Mouse (Mus musculus) lung, postnatal 10 days (tissue): ENCODE data around the gene Asgr1.
A peak's percentile ranks its signal among the peaks of the same experiment; 100 is the strongest.

Source experiments
- DNase-seq: peaks from one replicate; pipeline ENCODE4 v3.0.0; 2021

Gene Asgr1

GRCm38 (mm10) chr11:70027397-70027796 is 26.5 kb upstream of the Asgr1 start:
- peak; percentile 76 for DNase-seq

GRCm38 (mm10) chr11:70028401-70029129 is 25.3 kb upstream of the Asgr1 start:
- peak; percentile 54 for DNase-seq

DNA sequence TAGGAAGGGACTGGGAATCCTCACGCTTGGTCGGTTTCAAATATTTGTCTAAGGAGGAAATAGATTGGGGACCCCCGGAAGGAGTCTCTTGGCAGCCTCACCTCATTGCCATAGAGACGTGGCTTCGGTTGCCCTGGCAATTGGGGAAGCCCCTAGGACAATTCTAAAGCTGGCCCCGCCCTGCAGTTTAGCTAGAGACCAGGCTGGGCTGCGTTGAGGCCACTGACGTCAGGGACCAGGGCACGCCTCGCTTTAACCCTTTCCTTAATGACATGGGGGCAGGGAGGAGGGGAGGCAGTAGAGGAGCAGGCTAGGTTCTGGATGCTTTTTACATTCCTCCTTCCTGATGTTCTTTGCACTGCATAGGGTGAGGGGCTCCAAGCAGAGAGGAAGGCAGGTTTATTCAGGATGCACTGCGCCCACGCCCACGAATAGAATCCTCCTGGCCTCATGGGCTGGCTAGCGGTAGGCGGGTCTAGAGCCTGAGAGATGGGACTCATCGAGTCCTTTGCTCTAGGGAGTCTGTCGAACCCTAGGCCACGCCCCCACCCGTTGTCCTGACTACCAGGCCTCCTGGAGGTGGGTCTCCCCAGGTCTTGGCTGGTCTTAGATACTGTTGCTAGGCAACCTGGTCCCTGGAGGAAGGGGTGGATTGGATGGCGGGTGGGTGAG is 24.6 kb upstream of the Asgr1 start:
- DNase-seq: peak; percentile 89

DNA sequence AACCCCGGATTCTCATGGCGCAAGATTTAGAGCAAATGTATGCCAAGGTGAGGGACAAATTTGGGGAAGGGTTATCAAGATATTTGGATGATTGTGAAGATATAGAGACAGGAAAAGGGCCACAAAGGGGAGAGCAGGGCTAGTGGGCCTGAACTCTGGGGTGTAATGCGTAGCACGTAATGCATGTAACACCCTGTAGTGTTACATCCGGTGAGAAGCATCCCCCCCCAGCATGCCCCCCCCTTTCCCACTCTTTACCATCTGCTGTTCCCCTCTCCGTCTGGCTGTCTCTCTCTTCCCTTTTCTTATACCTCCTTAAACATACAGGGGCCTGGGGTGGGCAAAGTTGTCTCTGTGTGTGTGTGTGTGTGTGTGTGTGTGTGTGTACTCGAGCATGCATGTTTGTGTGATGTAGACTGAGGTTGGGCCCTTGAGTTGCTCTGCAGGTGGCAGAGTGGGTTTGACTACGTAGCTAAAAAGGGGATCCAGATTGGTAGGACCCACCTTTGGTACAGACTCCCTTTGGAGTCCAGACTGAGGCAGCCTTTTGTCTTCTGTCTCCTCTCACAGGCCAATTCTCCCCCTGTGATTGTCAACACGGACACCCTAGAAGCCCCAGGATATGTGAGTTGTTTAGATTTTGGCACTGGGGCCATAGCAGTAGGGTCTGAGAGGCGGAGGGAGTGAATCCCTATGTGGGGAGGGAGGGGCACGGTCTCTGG is 23.9 kb upstream of the Asgr1 start:
- no peak for DNase-seq

- DNase-seq: no peak
Observed at GRCm38 (mm10) chr11:70030651-70031320, 23.1 kb upstream of the Asgr1 start.

- DNase-seq: no peak
Observed at GRCm38 (mm10) chr11:70031321-70031670, 22.6 kb upstream of the Asgr1 start.

DNA sequence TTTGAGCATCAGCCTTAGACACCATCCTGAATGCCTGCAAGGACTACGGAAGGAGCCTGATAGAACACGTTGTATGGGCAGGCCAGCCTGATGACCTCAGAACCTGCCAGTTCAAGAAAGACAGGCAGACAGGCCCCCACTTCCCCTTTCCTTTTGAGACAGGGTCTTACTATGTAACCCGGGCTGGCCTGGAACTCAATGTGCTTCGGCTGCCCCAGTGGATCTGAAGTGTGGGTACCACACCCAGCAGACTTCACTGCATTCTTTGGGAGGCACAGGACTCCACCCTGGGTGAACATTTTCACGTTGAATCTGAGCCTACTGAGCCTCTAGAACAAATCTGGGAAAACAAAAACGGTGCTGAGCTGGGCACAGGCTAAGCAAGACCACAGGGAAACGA is 15.7 kb upstream of the Asgr1 start:
- no peak for DNase-seq

DNA sequence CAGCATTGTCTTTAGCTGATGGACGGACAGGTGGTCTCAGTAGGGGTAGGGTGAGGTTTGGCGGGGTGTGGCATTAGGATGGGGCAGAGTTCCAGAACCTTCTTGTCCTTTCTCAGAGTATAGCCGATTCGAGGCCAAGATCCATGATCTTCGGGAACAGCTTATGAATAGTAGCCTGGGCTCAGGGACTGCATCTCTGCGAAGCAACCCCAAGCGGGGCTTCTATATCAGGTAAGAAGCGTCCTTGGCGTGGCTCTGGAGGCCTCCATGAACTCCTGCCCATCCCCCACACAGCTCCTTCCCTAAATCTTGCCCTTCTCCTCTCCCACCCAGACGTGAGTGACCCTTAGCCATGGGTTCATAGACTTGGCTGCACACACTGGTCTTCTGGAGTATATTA is 14.3 kb upstream of the Asgr1 start:
- DNase-seq: no peak

DNA sequence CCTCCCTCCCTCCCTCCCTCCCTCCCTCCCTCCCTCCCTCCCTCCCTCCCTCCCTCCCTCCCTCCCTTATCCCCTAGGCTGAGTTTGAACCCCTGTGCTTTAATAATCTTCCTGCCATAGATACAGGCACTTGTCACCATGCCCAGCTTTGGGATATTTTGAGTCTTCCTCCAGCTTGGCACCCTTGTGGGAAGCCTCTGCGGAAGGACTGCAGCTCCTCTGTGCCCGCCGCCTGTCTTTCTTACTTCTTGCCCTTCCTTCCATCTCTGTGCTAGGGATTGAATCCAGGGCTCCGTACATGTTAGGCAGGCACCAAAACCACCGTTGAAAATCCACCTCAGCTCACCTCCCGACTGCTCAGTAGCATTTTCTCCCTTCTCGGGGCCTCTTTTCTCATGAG is 13.7 kb upstream of the Asgr1 start:
- no peak for DNase-seq

- no peak for DNase-seq
Observed at GRCm38 (mm10) chr11:70042309-70043085, 11.4 kb upstream of the Asgr1 start.

- no peak for DNase-seq
Observed at GRCm38 (mm10) chr11:70043665-70044064, 10.2 kb upstream of the Asgr1 start.

- DNase-seq: no peak
Observed at GRCm38 (mm10) chr11:70045435-70045834, 8.4 kb upstream of the Asgr1 start.

DNA sequence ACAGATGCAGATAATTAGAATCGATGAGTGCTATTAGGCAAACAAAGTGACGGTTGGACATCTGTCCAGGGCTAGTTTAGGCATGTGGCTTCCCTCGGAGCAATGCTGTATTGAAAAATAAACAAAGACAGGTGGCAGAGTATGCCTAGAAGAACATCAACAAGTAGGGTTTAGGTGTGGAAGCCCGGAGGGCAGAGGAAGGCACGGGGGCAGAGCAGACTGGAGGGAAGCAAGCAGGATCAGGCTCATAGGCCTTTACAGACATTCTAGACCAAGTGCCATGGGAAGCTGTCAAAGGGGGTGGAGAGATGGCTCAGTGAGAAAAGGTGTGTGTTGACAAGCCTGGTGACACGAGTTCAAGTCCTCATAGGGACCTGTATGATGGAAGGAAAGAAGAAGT is 4.5 kb upstream of the Asgr1 start:
- DNase-seq: no peak

DNA sequence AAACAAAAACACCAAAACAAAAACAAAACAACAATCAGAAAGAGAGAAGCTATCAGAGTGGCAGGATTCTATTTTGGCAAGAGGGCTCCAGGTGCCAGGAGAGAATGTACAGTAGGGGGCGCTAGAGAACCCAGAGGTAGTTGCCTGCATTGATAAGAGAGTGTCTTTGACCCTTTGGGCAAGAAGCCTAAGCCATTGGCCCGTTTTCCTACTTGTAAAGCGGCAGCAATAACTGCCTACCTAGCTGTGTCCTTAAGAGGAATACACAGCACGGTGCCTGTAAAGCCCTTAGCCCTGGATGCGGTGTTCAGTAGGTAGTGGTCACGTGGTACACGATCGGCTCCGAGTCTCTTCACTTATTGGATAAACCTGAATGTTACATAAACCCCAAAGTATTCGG is 4.1 kb upstream of the Asgr1 start:
- DNase-seq: peak; percentile 22

GRCm38 (mm10) chr11:70053156-70053555 is 729 bp upstream of the Asgr1 start:
- DNase-seq: no peak

DNA sequence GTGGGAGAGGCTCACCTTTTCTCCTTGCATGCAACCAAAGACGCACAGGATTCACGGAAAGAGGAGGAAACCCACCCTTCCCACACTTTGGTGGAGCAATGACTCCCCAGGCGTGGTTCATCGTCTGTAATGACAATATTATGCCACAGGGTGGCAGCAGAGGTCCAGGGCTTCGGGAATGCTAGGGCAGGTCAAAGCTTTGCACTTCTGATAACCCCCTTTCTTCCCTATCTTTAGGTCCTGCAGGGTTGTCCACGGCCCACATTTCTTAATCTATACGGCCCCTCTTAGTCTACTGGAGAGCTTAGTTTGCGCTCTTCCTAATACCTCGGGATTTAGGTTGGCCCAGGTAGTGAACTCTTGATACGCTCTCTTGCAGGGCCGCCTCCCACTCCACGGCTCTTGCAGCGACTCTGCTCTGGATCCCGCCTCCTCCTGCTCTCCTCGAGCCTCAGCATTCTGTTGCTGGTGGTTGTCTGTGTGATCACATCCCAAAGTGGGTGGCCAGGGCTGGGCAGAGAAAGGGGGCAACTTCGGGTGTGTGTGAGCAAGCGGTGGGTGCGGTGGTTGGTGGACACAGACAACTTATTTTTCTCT is 1.8 kb downstream of the Asgr1 start:
- peak; percentile 83 for DNase-seq

- DNase-seq: no peak
Observed at GRCm38 (mm10) chr11:70057805-70058204, 3.9 kb downstream of the Asgr1 start.

DNA sequence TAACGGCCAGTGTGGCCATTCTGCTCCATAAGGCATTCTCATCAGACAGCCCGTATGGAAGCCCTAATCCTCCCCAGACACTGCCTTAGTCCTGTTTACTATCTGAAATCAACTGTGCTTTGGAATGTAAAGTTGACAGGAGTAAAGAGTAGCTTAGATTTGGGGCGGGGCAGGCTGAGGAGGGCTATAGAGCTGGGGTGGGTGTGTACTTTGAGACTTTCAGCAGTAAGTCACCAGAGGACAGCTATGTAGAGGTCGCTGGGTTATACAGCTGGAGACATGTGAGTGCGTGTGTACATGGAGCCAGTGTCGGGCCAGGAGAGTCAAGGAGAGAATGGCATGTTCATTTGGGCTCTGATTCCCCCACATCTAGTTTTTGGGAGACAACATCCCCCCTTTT is 6.0 kb downstream of the Asgr1 start:
- DNase-seq: no peak

- DNase-seq: no peak
Observed at GRCm38 (mm10) chr11:70063053-70063452, 9.2 kb downstream of the Asgr1 start.

GRCm38 (mm10) chr11:70066701-70067100 is 12.8 kb downstream of the Asgr1 start:
- no peak for DNase-seq

- DNase-seq: no peak
Observed at GRCm38 (mm10) chr11:70068245-70068644, 14.4 kb downstream of the Asgr1 start.

- DNase-seq: no peak
Observed at GRCm38 (mm10) chr11:70070057-70070456, 16.2 kb downstream of the Asgr1 start.
